Mouse (Mus musculus) R1 (cell line): Measurements from ENCODE around the gene Epb41l5.

Experiments
- DNase-seq: peaks from one replicate; pipeline ENCODE4 v3.0.0-alpha.2; 2018; ENCODE audit warnings: low read depth, low spot score

Epb41l5 gene

GRCm38 (mm10) chr1:119501881-119502280, 146.9 kb downstream of the Epb41l5 start:
- no peak for DNase-seq

GRCm38 (mm10) chr1:119499456-119499855, 149.3 kb downstream of the Epb41l5 start:
- DNase-seq = no peak

- DNase-seq = peak; percentile 63
Observed at GRCm38 (mm10) chr1:119498536-119499231, 150.1 kb downstream of the Epb41l5 start.

GRCm38 (mm10) chr1:119497346-119498004, 151.3 kb downstream of the Epb41l5 start:
- DNase-seq = peak; percentile 96

GRCm38 (mm10) chr1:119495396-119495775, 153.4 kb downstream of the Epb41l5 start:
- no peak for DNase-seq
